Mouse (Mus musculus) heart, postnatal 0 days (tissue): ENCODE data around the gene Mrpl52. TPM values are rescaled to one million over a fixed set of nuclear protein-coding genes. Genes with fewer than 3 reads are reported as not detected.

ENCODE experiments used
- ATAC-seq: fragments of 200-750 bp; cut with Nextera tagmentation; 2 replicates; pipeline ENCODE4 v1.8.0; 2017; ENCODE audit warnings: low read depth, moderate number of reproducible peaks, moderate library complexity; ENCODE audit not compliant: insufficient read depth
- DNase-seq: peaks from one replicate; pipeline ENCODE4 v3.0.0-alpha.2; 2016; ENCODE audit warnings: low spot score
- H3K27ac ChIP-seq: fragments of 300-500 bp; sonication (generic); 2 replicates; pipeline ENCODE4 v1.5.1; 2014; ENCODE audit warnings: low read depth, mild to moderate bottlenecking
- H3K27me3 ChIP-seq: fragments of 300-500 bp; sonication (generic); 2 replicates; pipeline ENCODE4 v1.6.1; 2014; ENCODE audit warnings: low read length, mixed read lengths; ENCODE audit not compliant: control insufficient read depth, insufficient read depth
- H3K36me3 ChIP-seq: fragments of 300-500 bp; sonication (generic); replicated peaks from 2 replicates; pipeline ENCODE4 v1.6.1; 2014; ENCODE audit warnings: low read length, mixed read lengths; ENCODE audit not compliant: control insufficient read depth, insufficient read depth
- H3K4me1 ChIP-seq: fragments of 300-500 bp; sonication (generic); 2 replicates; pipeline ENCODE4 v1.6.1; 2014; ENCODE audit warnings: antibody characterized with exemption; ENCODE audit not compliant: control insufficient read depth, insufficient read depth
- H3K4me2 ChIP-seq: fragments of 300-500 bp; sonication (generic); 2 replicates; pipeline ENCODE4 v1.6.1; 2014; ENCODE audit warnings: low read depth, mild to moderate bottlenecking, low read length, moderate library complexity
- H3K4me3 ChIP-seq: fragments of 300-500 bp; sonication (generic); 2 replicates; pipeline ENCODE4 v1.5.1; 2014; ENCODE audit warnings: low read depth, low read length
- H3K9ac ChIP-seq: fragments of 300-500 bp; sonication (generic); replicated peaks from 2 replicates; pipeline ENCODE4 v1.6.1; 2014; ENCODE audit warnings: low read depth, low read length, mixed read lengths
- H3K9me3 ChIP-seq: fragments of 300-500 bp; sonication (generic); replicated peaks from 2 replicates; pipeline ENCODE4 v1.6.1; 2016; ENCODE audit warnings: low read length; ENCODE audit not compliant: control insufficient read depth
- CTCF ChIP-seq: IDR thresholded peaks from 2 replicates; pipeline ENCODE4 v1.5.1; 2016; ENCODE audit warnings: antibody characterized with exemption, control low read depth, low read depth
- EP300 ChIP-seq: IDR thresholded peaks from 2 replicates; pipeline ENCODE4 v1.6.1; 2016; ENCODE audit warnings: antibody characterized with exemption, low read depth
- whole genome bisulfite sequencing: fragments of 180-500 bp; shearing (Covaris S2); extraction: QIAGEN DNeasy Blood & Tissue Kit; methylation state at CpG from one replicate; pipeline ENCODE4 v1.1.7; 2014; 5-methylcytosine and 5-hydroxymethylcytosine counted together
- polyA plus RNA-seq: library from polyadenylated mRNA; unstranded; fragments of >200 nt; fragmentation: Nextera tagmentation; extraction: Ambion mirVana; gene quantifications from 2 replicates; pipeline ENCODE4 v1.2.1, GENCODE M21; 2015
- total RNA-seq: library from RNA; depleted of rRNA; stranded (reverse); fragments of >200 nt; gene quantifications from 2 replicates; pipeline ENCODE4 v1.2.3, GENCODE M21; 2014; ENCODE audit warnings: low replicate concordance

Mrpl52 gene
- total and polyA plus RNA-seq, 2 experiments from 2014 or later: 132 to 335 TPM

DNA sequence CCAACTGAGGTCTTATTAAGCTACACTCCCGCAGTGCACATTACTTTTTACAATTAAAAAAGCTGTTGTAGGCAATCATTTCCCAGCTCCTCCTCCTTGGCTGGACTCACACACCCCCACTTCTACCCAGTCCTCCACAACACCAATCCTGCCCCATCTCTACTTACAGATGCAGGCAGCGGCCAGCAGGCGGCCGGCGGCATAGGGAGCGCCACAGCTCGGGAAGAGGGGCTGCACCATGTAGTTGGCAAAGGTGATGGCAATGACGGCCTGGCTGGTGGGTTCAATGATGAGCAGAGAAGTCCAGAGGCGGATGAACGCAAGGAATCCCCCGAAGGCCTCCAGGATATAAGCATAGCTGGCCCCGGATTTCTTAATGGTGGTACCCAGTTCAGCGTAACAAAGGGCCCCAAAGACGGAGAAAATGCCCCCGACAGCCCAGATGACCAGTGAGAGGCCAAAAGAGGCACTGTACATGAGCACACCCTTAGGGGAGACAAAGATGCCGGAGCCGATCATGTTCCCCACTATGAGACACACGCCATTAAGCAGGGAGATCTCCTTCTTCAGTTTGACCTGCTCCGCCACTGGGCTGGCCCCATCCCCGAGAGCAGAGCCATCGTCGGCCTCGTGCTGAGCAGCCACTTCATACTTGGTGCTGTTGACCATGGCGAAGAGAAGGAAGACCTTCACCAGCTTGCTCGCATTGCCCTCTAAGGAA is 18.2 kb upstream of the Mrpl52 start:
- Histone ChIP-seq H3K4me1 (0 out of 2 replicates have a peak, but pooled peaks cover under 1% of the 10 kb centered on the region), H3K4me2 (peak overlapping the region; percentile 37; the same call in 1 of the 2 replicates), H3K9ac (no peak overlapping the region), H3K27ac (no peak overlapping the region), H3K9me3 (no peaks in the 10 kb centered on the region), H3K27me3 (no peaks in the 10 kb centered on the region), H3K36me3 (no peaks in the 10 kb centered on the region), H3K4me3 (no peak overlapping the region)
- no peak for DNase-seq
- 86% methylated on average over 25 of the region's 25 CpGs for WGBS
- ATAC-seq: no peak
- no peak for TF ChIP-seq EP300
- TF ChIP-seq CTCF: peak; percentile 11; the same call in 1 of the 2 replicates

DNA sequence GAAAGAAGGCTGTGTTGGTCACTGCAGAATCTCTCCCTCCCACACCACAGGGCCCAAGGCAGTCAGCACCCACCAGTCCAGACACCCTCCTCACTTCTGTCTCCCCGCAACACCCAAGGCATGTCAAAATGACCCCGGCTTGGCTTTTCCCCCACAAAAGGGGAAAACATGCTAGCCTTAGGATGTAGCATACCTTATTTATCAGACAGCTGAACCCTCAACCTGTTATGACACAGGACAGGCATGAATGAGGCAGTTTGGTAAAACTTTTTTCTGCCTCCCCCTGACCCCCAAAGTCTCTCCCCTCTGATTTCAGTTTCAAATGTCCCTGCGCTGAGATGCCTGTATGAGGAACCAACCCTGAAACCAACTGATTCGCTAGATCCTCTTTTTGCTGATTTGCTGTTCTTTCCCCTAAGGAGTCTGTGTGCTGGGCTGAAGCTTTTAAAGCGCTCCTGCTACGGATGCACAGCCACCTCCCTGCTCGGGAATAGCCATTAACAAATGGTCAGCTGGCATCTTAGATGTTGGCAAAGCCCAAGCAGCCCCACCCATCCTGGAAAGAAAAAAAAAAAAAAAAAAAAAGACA is 17.6 kb upstream of the Mrpl52 start:
- H3K9me3 ChIP-seq: no peaks in the 10 kb centered on the region
- H3K4me2 ChIP-seq: peak overlapping the region; percentile 37
- DNase-seq (no peak), ATAC-seq (no peak)
- H3K36me3 ChIP-seq: no peaks in the 10 kb centered on the region
- WGBS: 79% methylated on average over 7 of the region's 7 CpGs
- TF ChIP-seq EP300 (no peak), CTCF (no peak)
- H3K4me3 ChIP-seq: no peak overlapping the region
- H3K27ac ChIP-seq: peak overlapping the region; percentile 73
- no peaks in the 10 kb centered on the region for H3K27me3 ChIP-seq
- peaks cover 7% of the 10 kb centered on the region; the same call in 1 of the 2 replicates for H3K4me1 ChIP-seq
- H3K9ac ChIP-seq: peak overlapping the region; percentile 14; the same call in 1 of the 2 replicates

DNA sequence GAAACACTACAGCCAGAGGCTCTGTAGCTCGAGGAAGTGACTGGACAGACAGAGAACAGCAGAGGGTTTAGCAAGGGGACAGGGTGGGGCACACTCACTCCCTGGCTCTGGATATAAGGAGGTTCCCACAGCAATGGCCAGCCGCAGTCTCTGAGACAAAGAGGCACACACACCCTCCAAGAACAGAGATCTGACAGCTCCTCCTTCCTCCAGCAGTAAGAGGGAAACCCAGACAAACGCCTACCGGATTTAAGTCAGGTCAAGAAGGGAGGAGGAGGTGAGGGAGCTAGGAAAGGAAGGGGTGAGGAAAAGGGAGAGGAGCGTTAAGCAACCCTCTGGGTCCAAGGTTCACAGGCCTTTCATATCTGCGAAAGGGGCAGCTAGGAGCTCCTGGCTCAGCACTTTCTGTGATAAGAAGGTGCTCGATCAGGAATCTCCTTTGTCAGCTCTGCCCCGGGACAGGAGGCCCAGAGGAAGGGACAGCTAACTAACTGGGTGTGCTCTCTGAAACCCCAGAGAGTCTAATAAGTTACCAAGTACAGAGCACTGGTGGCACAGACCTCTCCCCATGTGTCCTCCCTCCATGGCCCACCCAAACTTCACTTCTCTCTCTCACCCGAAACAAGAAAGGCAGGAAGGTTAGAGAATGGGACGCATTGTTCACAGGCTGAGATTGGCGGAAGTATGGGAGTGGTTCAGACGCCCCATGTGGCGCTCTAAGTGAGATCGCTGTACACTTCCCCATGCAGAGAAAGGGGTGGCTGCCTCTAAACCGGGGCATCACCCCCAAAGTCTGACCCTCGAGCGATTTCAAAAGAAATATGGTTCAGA is 16.5 kb upstream of the Mrpl52 start:
- WGBS: 33% methylated on average over 17 of the region's 17 CpGs
- no peak for TF ChIP-seq EP300
- TF ChIP-seq CTCF: no peak
- Histone ChIP-seq H3K9ac (peak overlapping the region; percentile 14; the same call in 1 of the 2 replicates), H3K4me2 (peak overlapping the region; percentile 37), H3K27me3 (no peaks in the 10 kb centered on the region), H3K4me1 (peaks cover 7% of the 10 kb centered on the region; the same call in 1 of the 2 replicates), H3K9me3 (no peaks in the 10 kb centered on the region), H3K27ac (peak overlapping the region; percentile 73), H3K36me3 (no peaks in the 10 kb centered on the region), H3K4me3 (peak overlapping the region; percentile 3; the same call in 1 of the 2 replicates)
- ATAC-seq (peak; percentile 54), DNase-seq (peak; percentile 43)

DNA sequence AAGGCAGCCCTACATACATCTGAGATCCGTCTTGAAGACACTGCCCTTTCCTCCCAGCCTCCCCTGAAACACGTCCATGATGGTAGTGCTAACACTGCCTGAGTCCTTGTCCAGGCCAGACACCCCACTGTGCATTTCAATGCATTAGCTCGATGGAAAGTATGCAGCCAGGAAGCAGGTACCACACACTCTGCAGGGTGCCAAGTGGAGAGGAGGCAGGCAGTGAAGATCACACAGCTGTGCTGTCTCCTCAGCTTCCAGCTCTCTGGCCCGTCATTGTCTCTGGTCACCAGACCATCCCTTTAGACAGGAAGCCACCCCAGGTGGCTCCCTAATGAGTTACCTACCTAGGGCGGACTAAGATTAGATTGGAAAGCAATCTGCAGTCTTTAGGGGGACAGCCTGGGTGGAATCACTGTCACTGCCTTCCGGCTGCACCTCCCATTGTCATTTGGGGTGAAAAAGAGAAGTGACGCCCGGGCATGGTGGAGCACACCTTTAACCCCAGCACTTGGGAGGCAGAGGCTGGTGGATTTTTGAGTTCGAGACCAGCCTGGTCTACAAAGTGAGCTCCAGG is 14.6 kb upstream of the Mrpl52 start:
- no peak for ATAC-seq
- Histone ChIP-seq H3K36me3 (no peaks in the 10 kb centered on the region), H3K4me1 (peaks cover 7% of the 10 kb centered on the region; the same call in 1 of the 2 replicates), H3K9me3 (no peaks in the 10 kb centered on the region), H3K27me3 (no peaks in the 10 kb centered on the region), H3K4me2 (no peak overlapping the region), H3K27ac (no peak overlapping the region), H3K4me3 (no peak overlapping the region), H3K9ac (no peak overlapping the region)
- no peak for TF ChIP-seq EP300
- no peak for TF ChIP-seq CTCF
- 62% methylated on average over 9 of the region's 9 CpGs for WGBS
- no peak for DNase-seq

DNA sequence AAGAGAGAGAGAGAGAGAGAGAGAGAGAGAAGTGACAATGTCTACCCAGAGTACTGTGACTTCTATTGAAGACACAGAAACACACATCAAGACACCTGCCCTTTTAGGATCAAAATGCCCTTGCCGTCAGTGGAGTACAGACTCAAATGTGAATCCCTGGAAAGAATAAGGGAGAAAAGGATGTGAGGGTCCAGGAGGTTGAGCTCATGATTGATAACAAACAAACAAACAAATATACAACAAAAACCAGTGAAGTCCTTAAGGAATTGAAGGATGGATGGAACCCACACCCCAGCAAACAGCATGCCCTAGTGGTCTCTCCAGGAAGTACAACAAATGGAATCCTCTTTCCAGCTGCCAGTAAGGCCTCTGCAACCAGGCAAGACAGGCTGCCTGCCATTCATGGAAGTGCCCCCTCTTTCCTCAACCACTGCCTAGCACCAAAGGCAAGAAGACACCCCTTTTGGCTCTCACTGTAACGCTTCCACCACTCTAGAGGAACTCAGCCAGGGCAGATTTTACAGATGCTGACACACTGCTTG is 14.0 kb upstream of the Mrpl52 start:
- ATAC-seq: no peak
- no peak overlapping the region for H3K9ac ChIP-seq
- no peak for TF ChIP-seq EP300
- peak; percentile 87 for TF ChIP-seq CTCF

More for the DNA sequence above, 14.0 kb upstream of the Mrpl52 start:
- no peak overlapping the region for H3K4me2 ChIP-seq
- H3K27ac ChIP-seq: peak overlapping the region; percentile 35
- no peaks in the 10 kb centered on the region for H3K36me3 ChIP-seq
- H3K4me3 ChIP-seq: no peak overlapping the region
- H3K9me3 ChIP-seq: no peaks in the 10 kb centered on the region
- DNase-seq: peak; percentile 65
- H3K4me1 ChIP-seq: peaks cover 7% of the 10 kb centered on the region; the same call in 1 of the 2 replicates
- no peaks in the 10 kb centered on the region for H3K27me3 ChIP-seq
- 46% methylated on average over 2 of the region's 2 CpGs for WGBS
